Mouse (Mus musculus): Measurements from ENCODE around the gene Dhx58.
"Not testable (repeated sequence)": the region's sequence is repeated elsewhere in the genome, so short reads cannot be mapped to it uniquely, and the experiment has no call there.

Dhx58 gene

GRCm38 (mm10) chr11:100700710-100701109, 3.4 kb downstream of the Dhx58 start:
- DNase-seq (ENCODE audit: low read depth) = no peak

- no peak for DNase-seq (ENCODE audit: low read depth)
Observed at GRCm38 (mm10) chr11:100697921-100698320, 6.2 kb downstream of the Dhx58 start.

- no peak for DNase-seq (ENCODE audit: low read depth)
Observed at GRCm38 (mm10) chr11:100694926-100695325, 9.1 kb downstream of the Dhx58 start.

- no peak for DNase-seq (ENCODE audit: low read depth)
Observed at GRCm38 (mm10) chr11:100693154-100693553, 10.9 kb downstream of the Dhx58 start.

- DNase-seq (ENCODE audit: low read depth) = no peak
Observed at GRCm38 (mm10) chr11:100692164-100692616, 11.9 kb downstream of the Dhx58 start, which contains the start of gene Zfp385c. Gene Zfp385c (minus strand): TSS chr11:100692455.

GRCm38 (mm10) chr11:100690389-100690788, 13.7 kb downstream of the Dhx58 start:
- DNase-seq (ENCODE audit: low read depth) = no peak

- no peak for DNase-seq (ENCODE audit: low read depth)
Observed at GRCm38 (mm10) chr11:100688443-100688842, 15.6 kb downstream of the Dhx58 start.

GRCm38 (mm10) chr11:100687265-100687664, 16.8 kb downstream of the Dhx58 start:
- DNase-seq (ENCODE audit: low read depth) = no peak

GRCm38 (mm10) chr11:100685371-100685770, 18.7 kb downstream of the Dhx58 start:
- DNase-seq (ENCODE audit: low read depth) = no peak

GRCm38 (mm10) chr11:100684084-100684483, 20.0 kb downstream of the Dhx58 start:
- DNase-seq (ENCODE audit: low read depth) = no peak

GRCm38 (mm10) chr11:100682526-100682925, 21.5 kb downstream of the Dhx58 start:
- DNase-seq (ENCODE audit: low read depth) = no peak

- DNase-seq (ENCODE audit: low read depth) = no peak
Observed at GRCm38 (mm10) chr11:100681826-100682225, 22.2 kb downstream of the Dhx58 start.

- DNase-seq (ENCODE audit: low read depth) = no peak
Observed at GRCm38 (mm10) chr11:100677810-100678209, 26.3 kb downstream of the Dhx58 start.

- DNase-seq (ENCODE audit: low read depth) = no peak
Observed at GRCm38 (mm10) chr11:100673169-100673568, 30.9 kb downstream of the Dhx58 start.

GRCm38 (mm10) chr11:100671956-100672355, 32.1 kb downstream of the Dhx58 start:
- no peak for DNase-seq (ENCODE audit: low read depth)

GRCm38 (mm10) chr11:100671049-100671448, 33.0 kb downstream of the Dhx58 start:
- DNase-seq (ENCODE audit: low read depth) = no peak

GRCm38 (mm10) chr11:100659806-100660205, 44.3 kb downstream of the Dhx58 start:
- DNase-seq (ENCODE audit: low read depth) = no peak

- DNase-seq (ENCODE audit: low read depth) = no peak
Observed at GRCm38 (mm10) chr11:100656458-100656857, 47.6 kb downstream of the Dhx58 start.

- DNase-seq (ENCODE audit: low read depth) = not testable (repeated sequence)
Observed at GRCm38 (mm10) chr11:100655589-100655988, 48.5 kb downstream of the Dhx58 start.

GRCm38 (mm10) chr11:100651748-100652147, 52.3 kb downstream of the Dhx58 start:
- DNase-seq (ENCODE audit: low read depth) = no peak

GRCm38 (mm10) chr11:100651205-100651604, 52.9 kb downstream of the Dhx58 start:
- no peak for DNase-seq (ENCODE audit: low read depth)

- no peak for DNase-seq (ENCODE audit: low read depth)
Observed at GRCm38 (mm10) chr11:100648405-100648804, 55.7 kb downstream of the Dhx58 start.

GRCm38 (mm10) chr11:100646265-100646664, 57.8 kb downstream of the Dhx58 start:
- DNase-seq (ENCODE audit: low read depth) = peak; percentile 33
